Mouse (Mus musculus) small intestine, adult 2 months (tissue): ENCODE results near the gene Ydjc. TPM values are rescaled to one million over a fixed set of nuclear protein-coding genes. Genes with fewer than 3 reads are reported as not detected.
A peak's percentile ranks its signal among the peaks of the same experiment; 100 is the strongest.

Experiments used
- H3K27ac ChIP-seq: fragments of 200-500 bp; 2 replicates; pipeline ENCODE4 v1.5.1; 2012; ENCODE audit warnings: low read depth, low read length, control low read depth, inconsistent platforms; ENCODE audit not compliant: insufficient read depth
- H3K27me3 ChIP-seq: fragments of 200-500 bp; 2 replicates; pipeline ENCODE4 v1.6.1; 2012; ENCODE audit warnings: mild to moderate bottlenecking, moderate library complexity, low read length, inconsistent platforms; ENCODE audit not compliant: control insufficient read depth, insufficient read depth
- H3K36me3 ChIP-seq: fragments of 200-500 bp; 2 replicates; pipeline ENCODE4 v1.6.1; 2012; ENCODE audit warnings: mild to moderate bottlenecking, low read length, control low read depth, inconsistent platforms; ENCODE audit not compliant: control insufficient read depth, insufficient read depth
- H3K4me1 ChIP-seq: fragments of 200-500 bp; 2 replicates; pipeline ENCODE4 v1.6.1; 2012; ENCODE audit warnings: low read length, inconsistent platforms, mixed read lengths; ENCODE audit not compliant: control insufficient read depth, insufficient read depth, insufficient read length
- H3K4me3 ChIP-seq: fragments of 200-500 bp; 2 replicates; pipeline ENCODE4 v1.5.1; 2012; ENCODE audit warnings: low read depth, mild to moderate bottlenecking, control low read depth, inconsistent platforms, low read length, moderate library complexity
- CTCF ChIP-seq: fragments of 200-500 bp; IDR thresholded peaks from 2 replicates; pipeline ENCODE4 v1.5.1; 2012; ENCODE audit warnings: low read depth, mild to moderate bottlenecking, control low read depth, inconsistent platforms, low read length, moderate library complexity, mixed read lengths; ENCODE audit not compliant: insufficient replicate concordance, insufficient read length; ENCODE audit errors: extremely low read depth
- POLR2A ChIP-seq: fragments of 200-500 bp; IDR thresholded peaks from 2 replicates; pipeline ENCODE4 v1.6.1; 2012; ENCODE audit warnings: low read depth, mild to moderate bottlenecking, control low read depth, inconsistent platforms, low read length, moderate library complexity
- WGBS: fragments of 180-500 bp; shearing (Covaris S2); methylation state at CpG from one replicate; pipeline ENCODE4 v1.1.7; 2018; 5-methylcytosine and 5-hydroxymethylcytosine counted together
- polyA plus RNA-seq: library from polyadenylated mRNA; depleted of rRNA; stranded (reverse); fragments of >200 nt; gene quantifications from 2 replicates; pipeline ENCODE4 v1.2.3, GENCODE M21; 2012; rRNA removed

The Ydjc gene
- 44.4 and 69.7 TPM in 2 replicates for polyA plus RNA-seq

DNA sequence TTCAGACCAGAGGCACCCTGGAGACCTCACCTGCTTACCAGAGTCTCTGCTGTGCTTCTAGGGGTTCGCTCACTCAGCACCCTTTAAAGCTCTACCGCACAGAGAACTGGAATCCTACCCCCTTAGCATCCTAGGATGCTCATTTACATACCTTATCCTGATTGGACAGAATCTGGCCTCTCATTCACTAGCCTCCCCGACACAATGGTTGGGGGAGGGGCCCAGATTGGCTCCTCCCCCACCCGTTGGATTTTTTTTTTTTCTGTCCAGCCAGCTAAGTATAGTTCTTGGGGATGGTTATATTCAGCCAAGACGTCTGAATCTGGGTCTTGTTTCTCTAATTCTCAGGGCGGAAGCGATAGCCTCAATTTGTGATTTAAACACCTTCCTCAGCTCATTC is at the start of gene Ydjc:
Gene Ydjc (plus strand): TSS at position 283 of the 400 bp plus-strand sequence.
- Histone ChIP-seq H3K27ac (no peak within 1 kb of the TSS), H3K36me3 (no peaks in the 10 kb centered on the region), H3K4me1 (peaks cover 10% of the 10 kb centered on the region), H3K27me3 (no peaks in the 10 kb centered on the region), H3K4me3 (no peak within 1 kb of the TSS)
- 47% methylated on average over 7 of the region's 7 CpGs for WGBS
- TF ChIP-seq POLR2A (no peak), CTCF (no peak)

DNA sequence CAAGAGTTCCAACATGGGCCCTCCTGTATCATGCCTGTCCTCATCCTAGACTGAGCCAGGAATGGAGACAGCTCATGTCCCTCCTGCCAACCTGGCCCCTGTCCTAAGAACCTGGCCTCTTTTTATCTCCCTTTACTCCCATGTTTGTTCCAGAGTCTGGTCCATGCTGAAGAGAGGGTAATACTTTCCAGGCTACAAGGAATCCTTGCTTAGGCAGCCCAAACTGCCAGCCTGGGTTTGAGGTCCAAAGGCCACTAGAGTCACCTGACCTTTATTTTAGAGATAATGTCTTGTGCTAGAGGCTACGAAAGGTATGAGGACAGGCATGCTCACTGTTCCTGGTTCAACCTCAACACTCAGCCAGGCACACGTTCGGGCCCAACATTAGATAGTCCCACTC is 47.5 kb upstream of the Ydjc start:
- Histone ChIP-seq H3K36me3 (peaks cover 68% of the 10 kb centered on the region), H3K27ac (no peak overlapping the region), H3K27me3 (no peaks in the 10 kb centered on the region), H3K4me3 (no peak overlapping the region), H3K4me1 (peaks cover 5% of the 10 kb centered on the region; the same call in 1 of the 2 replicates)
- TF ChIP-seq POLR2A = no peak
- no peak for TF ChIP-seq CTCF
- WGBS = 50% methylated on average over 3 of the region's 3 CpGs

DNA sequence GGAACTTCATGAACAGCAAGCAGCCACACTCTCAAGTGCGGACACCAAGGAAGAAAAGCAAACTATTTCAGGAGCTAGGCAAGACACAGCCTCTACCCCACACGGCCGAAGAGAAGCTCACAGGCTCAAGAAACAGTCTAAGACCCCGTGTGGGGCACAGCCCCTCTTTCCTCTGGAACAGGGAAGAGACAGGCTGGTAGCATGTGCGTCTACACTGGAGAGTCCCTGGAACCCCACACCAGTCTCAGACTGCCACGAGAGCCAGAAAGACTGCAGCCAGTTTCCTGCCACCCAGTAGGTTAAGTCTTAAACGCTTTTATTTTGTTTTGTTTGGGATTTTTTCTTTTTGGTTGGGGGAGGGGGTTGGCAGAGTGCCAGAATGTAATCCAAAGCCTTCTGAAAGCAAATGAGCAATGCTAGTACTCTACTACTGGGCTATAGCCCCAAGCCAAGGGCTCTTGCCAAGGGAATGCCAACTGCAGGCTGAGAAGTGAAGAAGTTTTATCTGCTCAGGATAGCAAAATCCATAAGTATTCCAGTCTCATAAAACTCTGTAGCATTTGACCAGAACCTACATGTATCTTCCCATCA is 41.7 kb upstream of the Ydjc start:
- 78% methylated on average over 7 of the region's 7 CpGs for WGBS
- peaks cover 59% of the 10 kb centered on the region for H3K36me3 ChIP-seq
- TF ChIP-seq CTCF = no peak
- no peak for TF ChIP-seq POLR2A

DNA sequence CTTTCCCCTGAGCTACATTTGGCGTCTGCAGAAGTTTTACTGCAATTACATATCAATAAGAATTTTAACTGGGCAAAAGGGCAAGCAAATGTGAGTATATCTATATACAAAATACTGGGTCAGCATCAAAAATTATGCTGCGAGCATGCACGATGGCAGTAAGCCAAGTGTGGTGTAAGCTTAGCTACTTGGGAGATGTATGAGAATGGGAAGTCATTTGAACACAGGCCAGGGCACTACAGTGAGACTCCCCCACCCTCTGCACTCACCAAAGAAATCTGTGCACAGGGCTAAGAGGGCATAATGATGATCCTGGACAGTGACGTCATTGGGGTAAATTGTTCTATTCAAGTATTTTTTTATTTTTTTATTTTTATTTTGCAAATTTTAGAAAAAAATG is 39.8 kb upstream of the Ydjc start:
- TF ChIP-seq CTCF (no peak), POLR2A (no peak)
- Histone ChIP-seq H3K4me3 (no peak overlapping the region), H3K36me3 (peaks cover 51% of the 10 kb centered on the region), H3K4me1 (peaks cover 2% of the 10 kb centered on the region; the same call in 1 of the 2 replicates), H3K27me3 (no peaks in the 10 kb centered on the region), H3K27ac (no peak overlapping the region)
- 71% methylated on average over 4 of the region's 4 CpGs for WGBS

More for the DNA sequence above, 41.7 kb upstream of the Ydjc start:
- Histone ChIP-seq H3K4me3 (no peak overlapping the region), H3K27me3 (no peaks in the 10 kb centered on the region), H3K27ac (no peak overlapping the region), H3K4me1 (no peaks in the 10 kb centered on the region; the same call in 1 of the 2 replicates)

DNA sequence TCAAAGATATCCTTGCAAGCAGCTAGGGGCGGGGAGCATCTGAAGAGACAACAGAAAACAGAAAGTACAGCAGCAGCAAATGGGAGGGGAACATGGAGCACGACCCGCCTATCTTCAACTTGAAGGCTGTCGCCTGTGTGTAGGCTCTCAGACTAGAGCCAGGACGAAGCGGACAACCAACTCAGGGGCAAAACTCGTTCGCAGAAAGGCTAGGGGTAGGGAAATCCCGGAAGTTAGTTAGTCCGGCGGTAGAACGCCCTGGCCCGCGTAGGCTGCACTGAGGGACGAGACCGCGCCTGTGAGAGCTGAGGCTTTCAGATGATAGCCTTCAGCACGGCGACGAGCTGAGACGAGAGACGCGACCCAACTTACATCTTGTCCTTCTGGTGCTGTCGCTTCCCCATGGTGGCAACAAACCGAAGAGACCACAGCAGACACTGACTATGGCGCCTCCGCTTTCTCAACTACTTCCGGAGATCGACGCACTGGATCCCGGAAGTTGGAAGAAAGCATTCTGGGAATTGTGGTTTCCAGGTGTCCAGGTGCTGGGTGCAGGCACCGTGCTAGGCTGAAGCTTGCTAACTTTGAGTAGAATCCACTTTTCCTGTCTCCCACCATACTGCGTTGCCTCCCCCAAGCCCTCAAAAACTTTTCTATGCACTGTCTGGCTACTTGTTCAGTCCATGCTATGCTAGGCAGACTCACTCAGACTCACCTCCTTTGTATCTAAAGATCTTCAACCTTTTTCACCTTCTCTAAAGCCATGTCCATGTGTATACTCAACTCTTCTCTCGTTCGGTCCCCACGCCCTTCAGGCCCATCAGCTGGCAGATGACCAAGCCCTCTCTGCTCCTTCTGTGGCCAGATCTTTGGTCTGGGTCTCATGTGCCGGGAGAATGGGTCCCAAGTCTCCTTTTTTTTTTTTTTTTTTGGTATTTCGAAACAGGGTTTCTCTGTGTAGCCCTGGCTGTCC is 33.4 kb upstream of the Ydjc start, which contains the start of gene Ppil2:
Gene Ppil2 (minus strand): TSS at position 487 of the 973 bp plus-strand sequence.
- Histone ChIP-seq H3K27ac (peak within 1 kb of the TSS; percentile 56), H3K4me3 (peak within 1 kb of the TSS; percentile 82), H3K4me1 (peaks cover 5% of the 10 kb centered on the region; the same call in 1 of the 2 replicates), H3K36me3 (peaks cover 11% of the 10 kb centered on the region), H3K27me3 (no peaks in the 10 kb centered on the region)
- peak; percentile 69; the same call in 1 of the 2 replicates for TF ChIP-seq POLR2A
- no peak for TF ChIP-seq CTCF
- WGBS = 5% methylated on average over 38 of the region's 38 CpGs

DNA sequence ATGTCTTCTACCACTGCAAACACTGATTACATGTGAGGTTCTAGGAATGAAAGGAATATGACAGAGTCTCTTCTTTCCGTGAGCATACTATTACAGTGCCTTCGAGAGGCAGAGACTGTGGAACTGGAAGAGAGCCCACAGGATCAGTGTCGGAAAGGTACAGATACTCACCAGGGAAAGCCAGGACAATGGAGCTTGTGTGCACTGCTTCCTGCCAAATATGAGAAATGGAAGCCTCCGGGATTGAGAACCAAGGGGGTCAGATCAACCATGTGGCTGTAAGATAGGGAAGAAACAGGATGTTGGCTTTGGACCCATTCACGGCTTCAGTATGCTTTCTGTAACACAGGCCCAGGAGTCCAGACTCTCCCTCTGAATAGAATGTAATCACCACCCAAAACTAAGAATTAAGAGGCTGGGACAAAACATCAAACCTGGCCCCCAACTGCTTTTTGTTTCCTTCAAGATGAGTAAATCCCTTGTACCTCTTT is 27.1 kb upstream of the Ydjc start:
- WGBS = 86% methylated on average over 5 of the region's 5 CpGs
- Histone ChIP-seq H3K36me3 (no peaks in the 10 kb centered on the region), H3K27ac (no peak overlapping the region), H3K4me1 (no peaks in the 10 kb centered on the region), H3K27me3 (no peaks in the 10 kb centered on the region), H3K4me3 (no peak overlapping the region)
- no peak for TF ChIP-seq CTCF

DNA sequence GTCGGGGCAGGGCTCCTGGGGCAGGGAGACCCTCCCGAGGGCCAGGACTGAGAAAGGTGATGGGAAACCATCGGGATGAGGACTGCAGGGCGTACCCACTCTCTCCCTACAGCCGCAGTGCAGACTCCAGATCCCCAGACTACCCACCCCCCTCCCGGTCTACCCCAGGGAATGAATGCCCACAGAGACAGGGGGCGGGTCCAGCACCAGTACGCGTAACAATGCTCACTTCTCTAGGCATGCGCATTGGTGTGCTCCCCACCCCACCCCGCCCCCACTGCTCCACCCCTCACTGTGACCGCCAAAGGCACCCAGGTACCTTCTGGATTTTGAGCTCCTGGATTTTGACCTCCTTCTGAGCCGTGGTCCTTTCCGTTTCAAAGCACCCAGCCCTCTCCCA is 22.9 kb upstream of the Ydjc start:
- no peak for TF ChIP-seq CTCF
- TF ChIP-seq POLR2A = no peak
- 90% methylated on average over 14 of the region's 14 CpGs for WGBS
- no peak overlapping the region for H3K27ac ChIP-seq
- no peak overlapping the region for H3K4me3 ChIP-seq
- H3K36me3 ChIP-seq = no peaks in the 10 kb centered on the region
- no peaks in the 10 kb centered on the region for H3K27me3 ChIP-seq
- peaks cover 11% of the 10 kb centered on the region for H3K4me1 ChIP-seq
